ENCODE assay signal across 1 mouse cellular context in the genomic region with DNA sequence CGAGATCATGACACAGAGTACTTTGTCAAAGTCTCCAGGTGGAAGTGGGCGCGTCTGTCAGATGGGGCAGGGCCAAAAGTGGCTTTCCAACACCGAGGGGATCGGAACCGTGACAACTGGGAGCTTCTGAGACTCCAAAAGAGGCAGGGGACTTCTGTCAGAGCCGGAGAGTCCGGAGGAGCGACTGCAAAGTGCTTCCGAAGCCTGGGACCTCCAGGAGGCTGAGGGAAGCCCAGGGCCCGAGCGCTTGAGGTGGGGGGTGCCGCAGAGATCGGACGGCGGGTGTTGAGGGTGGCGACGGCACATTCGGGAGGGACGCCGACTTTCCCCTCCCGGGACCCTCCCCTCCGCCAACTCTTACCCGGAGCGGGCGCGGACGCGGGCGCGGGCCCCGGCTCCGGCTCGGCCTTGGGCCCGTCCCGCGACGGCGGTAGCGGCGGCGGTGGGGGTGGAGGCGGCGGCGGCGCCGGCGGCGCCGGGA.
TF ChIP-seq lines count a peak whose summit lies in the region.

No protein-coding gene starts in this region.

TF ChIP-seq in MEL, 35 proteins besides CTCF, POLR2A, EP300 and RAD21:
- TF ChIP-seq MAX (IDR thresholded peaks at IDR 0.05; ENCODE audit: low read length) (no peak), ZKSCAN1 (IDR thresholded peaks at IDR 0.05; ENCODE audit: low read depth, low read length) (no peak), USF2 (IDR thresholded peaks at IDR 0.05; ENCODE audit: borderline replicate concordance in 1 of 2, insufficient read depth in 1 of 2, low read depth in 1 of 2, low read length in 2 of 2) (no peak)
